In the genomic region with DNA sequence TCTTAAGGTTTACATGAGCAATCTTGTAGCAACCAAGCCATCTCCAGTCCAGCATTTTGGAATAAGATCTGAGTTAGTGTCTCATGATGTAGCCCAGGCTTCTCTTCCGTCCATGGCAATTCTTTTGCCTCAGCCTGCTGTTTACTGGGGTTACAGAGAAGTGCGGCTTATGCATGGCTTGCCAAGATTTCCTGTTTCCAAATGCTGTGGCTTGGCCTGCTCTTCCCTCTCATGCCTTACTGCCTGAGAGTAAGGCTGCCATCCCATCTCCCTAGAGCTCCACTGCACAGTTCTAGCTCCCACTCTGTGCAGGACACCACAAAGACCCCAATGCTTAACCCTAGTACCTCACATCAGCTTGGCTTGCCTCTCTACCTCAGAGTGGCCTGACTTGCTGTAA, we compare ENCODE assay signal across 19 mouse cellular contexts. TPM values are rescaled to one million over a fixed set of nuclear protein-coding genes. Genes with fewer than 3 reads are reported as not detected.
DNase-seq lines count a peak whose midpoint lies in the region; ATAC-seq lines count a peak whose summit lies in the region.
"Had no signal": no experiment of that assay in that cellular context is flagged by ENCODE, and none has a peak within 500 bp of the region (broad histone marks: within the 10 kb centered on the region; RNA-seq: fewer than 3 reads in every experiment).

No protein-coding gene starts in this region.

- DNase-seq in lung, adult 18-20 months: no peak
- DNase-seq in cerebellum, postnatal 36 days: no peak
- no peak for DNase-seq in left cerebral cortex, postnatal 36 days (ENCODE audit: low spot score in 2 of 2)
- DNase-seq: adrenal gland, adult 2 months; adrenal gland, postnatal 10 days; adrenal gland, postnatal 25 days; cerebellum, adult 11 months; cerebellum, adult 18-20 months; cerebellum, adult 8-10 months; cerebellum, adult 9-11 months; cerebellum, postnatal 14 days; embryo, embryonic 11 days had no signal

- peak; percentile 62 for ATAC-seq in granulocyte monocyte progenitor cell, adult 5-6 weeks (replicated peaks; ENCODE audit: poor library complexity, severe bottlenecking)
- peak; percentile 76 for ATAC-seq in megakaryocyte, adult 5-6 weeks (ENCODE audit: poor library complexity, severe bottlenecking)
- ATAC-seq: forebrain, embryonic 14.5 days; forebrain, embryonic 16.5 days had no signal

- intact Hi-C loops in left cerebral cortex, postnatal 36 days (cut with DNase I): no loop called here

RNA-seq across cellular contexts. Expression of a gene that starts 1.1 kb away (rescaled TPM):
- total RNA-seq in granulocyte monocyte progenitor cell, adult 5-6 weeks (2014; fragmentation: Nextera tagmentation): not detected in 2 replicates
- total RNA-seq in granulocyte monocyte progenitor cell, adult 5-6 weeks (2017): not detected in 2 replicates
- not detected in 2 replicates for total RNA-seq in megakaryocyte, adult 5-6 weeks (2015)
- not detected in 2 replicates for total RNA-seq in megakaryocyte, adult 5-6 weeks (2017)
- not detected for total RNA-seq in left cerebral cortex, postnatal 36 days (2021)
- total RNA-seq: adrenal gland, adult 2 months; adrenal gland, postnatal 10 days; adrenal gland, postnatal 25 days; adrenal gland, postnatal 4 days; ES-E14; MEL had no signal

RNA-seq across cellular contexts. Expression of a gene that starts 8.2 kb away (rescaled TPM):
- not detected in 2 replicates for total RNA-seq in granulocyte monocyte progenitor cell, adult 5-6 weeks (2014; fragmentation: Nextera tagmentation)
- not detected in 2 replicates for total RNA-seq in granulocyte monocyte progenitor cell, adult 5-6 weeks (2017)
- total RNA-seq in megakaryocyte, adult 5-6 weeks (2015): not detected in 2 replicates
- total RNA-seq in megakaryocyte, adult 5-6 weeks (2017): not detected in 2 replicates
- total RNA-seq in left cerebral cortex, postnatal 36 days (2021): not detected
- total RNA-seq: adrenal gland, adult 2 months; adrenal gland, postnatal 10 days; adrenal gland, postnatal 25 days; adrenal gland, postnatal 4 days; ES-E14; MEL had no signal

RNA-seq across cellular contexts. Expression of a gene that starts 17.1 kb away (rescaled TPM):
- total RNA-seq in granulocyte monocyte progenitor cell, adult 5-6 weeks (2014; fragmentation: Nextera tagmentation): not detected in 2 replicates
- total RNA-seq in granulocyte monocyte progenitor cell, adult 5-6 weeks (2017): not detected in 2 replicates
- not detected in 2 replicates for total RNA-seq in megakaryocyte, adult 5-6 weeks (2015)
- not detected in 2 replicates for total RNA-seq in megakaryocyte, adult 5-6 weeks (2017)
- not detected for total RNA-seq in left cerebral cortex, postnatal 36 days (2021)
- total RNA-seq: adrenal gland, adult 2 months; adrenal gland, postnatal 10 days; adrenal gland, postnatal 25 days; adrenal gland, postnatal 4 days; ES-E14; MEL had no signal

RNA-seq across cellular contexts. Expression of a gene that starts 28.1 kb away (rescaled TPM):
- total RNA-seq in granulocyte monocyte progenitor cell, adult 5-6 weeks (2014; fragmentation: Nextera tagmentation): not detected in 2 replicates
- total RNA-seq in granulocyte monocyte progenitor cell, adult 5-6 weeks (2017): not detected in 2 replicates
- total RNA-seq in megakaryocyte, adult 5-6 weeks (2015): 0.33 and 0.84 TPM in 2 replicates
- 1.1 TPM in 1 of 2 replicates, not detected in the other for total RNA-seq in megakaryocyte, adult 5-6 weeks (2017)
- not detected for total RNA-seq in left cerebral cortex, postnatal 36 days (2021)
- total RNA-seq: adrenal gland, adult 2 months; adrenal gland, postnatal 10 days; adrenal gland, postnatal 25 days; ES-E14; MEL had no signal

RNA-seq across cellular contexts. Expression of a gene that starts 34.1 kb away (rescaled TPM):
- not detected in 2 replicates for total RNA-seq in granulocyte monocyte progenitor cell, adult 5-6 weeks (2014; fragmentation: Nextera tagmentation)
- total RNA-seq in granulocyte monocyte progenitor cell, adult 5-6 weeks (2017): not detected in 2 replicates
- total RNA-seq in megakaryocyte, adult 5-6 weeks (2015): 0.55 TPM in 1 of 2 replicates, not detected in the other
- total RNA-seq in megakaryocyte, adult 5-6 weeks (2017): not detected in 2 replicates
- not detected for total RNA-seq in left cerebral cortex, postnatal 36 days (2021)
- total RNA-seq: adrenal gland, adult 2 months; adrenal gland, postnatal 10 days; adrenal gland, postnatal 25 days; adrenal gland, postnatal 4 days; ES-E14; MEL had no signal
